Mouse (Mus musculus): ENCODE results near the gene Sfrp5. TPM values are rescaled to one million over a fixed set of nuclear protein-coding genes. Genes with fewer than 3 reads are reported as not detected.

Sfrp5 gene
- polyA plus RNA-seq (2015; fragmentation: Nextera tagmentation; extraction: Ambion mirVana) = 0.35 and 0.60 TPM in 2 replicates

DNA sequence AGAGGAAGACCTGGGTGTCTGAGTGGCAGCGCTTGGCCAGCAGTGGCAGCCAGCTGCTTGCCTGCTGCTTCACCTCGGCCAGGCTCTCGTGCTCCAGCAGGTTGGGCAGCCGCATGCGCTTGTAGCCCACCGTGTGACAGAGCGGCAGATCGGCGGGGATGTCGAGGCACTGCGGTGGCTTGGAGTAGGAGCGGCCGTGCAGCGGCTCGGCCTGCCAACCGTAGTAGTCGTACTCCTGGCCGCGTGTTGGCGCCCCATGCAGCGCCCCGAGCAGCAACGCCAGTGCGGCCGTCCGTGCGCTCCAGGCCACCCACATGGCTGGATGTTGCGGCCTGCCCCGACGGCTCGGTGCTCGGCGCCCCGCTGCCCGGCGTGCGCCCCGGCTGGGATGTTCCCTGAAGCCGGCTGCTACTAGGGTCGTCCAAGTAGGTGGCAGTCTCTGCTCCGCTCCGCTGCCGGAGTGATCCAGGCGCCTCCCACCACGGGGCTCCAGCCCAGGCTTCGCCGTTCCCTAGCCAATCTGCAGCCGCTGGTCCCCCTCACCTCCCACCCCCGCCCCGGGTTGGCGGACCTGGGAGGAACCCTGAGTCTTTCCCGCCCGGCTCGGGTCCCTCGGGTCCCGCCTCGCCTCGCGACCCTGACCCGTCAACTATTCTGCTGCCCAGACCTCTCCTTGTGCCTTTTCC lies at the start of gene Sfrp5:
Gene Sfrp5 (minus strand): TSS at position 557 of the 686 bp plus-strand sequence.
- under 1% methylated on average over 60 of the region's 60 CpGs for WGBS
- no peaks in the 10 kb centered on the region for H3K36me3 ChIP-seq (ENCODE audit: control insufficient read depth, insufficient read depth, low read length)
- peak within 1 kb of the TSS; percentile 35 for H3K4me2 ChIP-seq (ENCODE audit: low read depth, low read length)
- no peak within 1 kb of the TSS for H3K27ac ChIP-seq (ENCODE audit: low read length)
- no peaks in the 10 kb centered on the region; the same call in 1 of the 2 replicates for H3K4me1 ChIP-seq (replicated peaks; ENCODE audit: control insufficient read depth, insufficient read depth, low read length)
- no peak within 1 kb of the TSS for H3K9ac ChIP-seq (ENCODE audit: low read length)
- no peaks in the 10 kb centered on the region for H3K9me3 ChIP-seq (ENCODE audit: control insufficient read depth, low read length)
- H3K4me3 ChIP-seq (ENCODE audit: low read length) = peak within 1 kb of the TSS; percentile 24
- 0 out of 2 replicates have a peak, but pooled peaks have one; percentile 23 for ATAC-seq (ENCODE audit: low read depth)
- peaks cover 53% of the 10 kb centered on the region for H3K27me3 ChIP-seq (ENCODE audit: control insufficient read depth, insufficient read depth, low read depth, low read length)

DNA sequence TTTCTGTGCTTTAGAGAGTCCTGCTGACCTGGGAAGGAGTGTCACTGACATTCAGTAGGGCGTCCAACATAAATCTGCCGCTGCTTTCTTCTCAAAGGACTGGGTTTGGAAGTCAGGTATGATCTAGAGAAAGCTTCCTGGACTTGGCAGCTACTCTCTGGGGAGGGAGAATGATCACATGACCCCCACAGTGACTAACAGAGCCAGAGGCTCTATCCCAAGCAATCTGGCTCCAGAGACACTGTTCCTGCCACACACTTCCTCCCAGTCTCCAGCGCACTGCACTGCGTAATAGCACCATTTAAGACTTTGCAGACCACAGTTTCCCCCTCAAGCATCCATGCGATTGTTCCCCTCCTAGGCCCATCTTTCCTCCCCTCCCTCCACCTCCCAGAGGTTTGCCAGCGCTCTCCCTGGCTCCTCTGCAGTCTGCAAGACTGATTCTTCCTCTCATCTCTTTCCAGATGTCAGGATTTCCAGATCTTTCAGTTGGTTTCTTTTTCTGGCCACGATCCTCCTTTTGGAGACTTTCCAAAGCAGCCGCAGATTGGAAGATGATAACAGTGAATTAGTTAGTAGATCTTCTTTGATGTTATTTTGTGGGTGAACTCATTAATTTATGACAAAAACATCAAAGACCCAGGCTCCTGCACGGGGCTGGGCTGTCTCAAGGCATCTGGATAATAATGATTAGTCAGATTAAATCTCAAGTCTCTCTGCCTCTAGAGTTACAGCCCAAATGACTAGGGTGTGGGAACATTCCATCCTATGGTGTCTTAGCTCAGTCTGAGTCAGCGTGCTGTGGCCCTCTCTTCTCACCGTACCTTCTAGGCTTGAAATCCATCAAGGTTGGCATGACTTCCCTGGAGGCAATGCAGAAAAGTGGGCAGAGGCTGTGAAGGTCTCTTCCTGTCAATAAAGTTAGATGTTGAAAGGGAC lies 48.2 kb upstream of the Sfrp5 start:
- ATAC-seq (ENCODE audit: low read depth) = no peak
- no peaks in the 10 kb centered on the region for H3K9me3 ChIP-seq (ENCODE audit: control insufficient read depth, low read length)
- no peaks in the 10 kb centered on the region; the same call in 1 of the 2 replicates for H3K4me1 ChIP-seq (replicated peaks; ENCODE audit: control insufficient read depth, insufficient read depth, low read length)
- H3K4me3 ChIP-seq (ENCODE audit: low read length) = no peak overlapping the region
- H3K36me3 ChIP-seq (ENCODE audit: control insufficient read depth, insufficient read depth, low read length) = no peaks in the 10 kb centered on the region
- no peak overlapping the region for H3K4me2 ChIP-seq (ENCODE audit: low read depth, low read length)
- peaks cover 9% of the 10 kb centered on the region for H3K27me3 ChIP-seq (ENCODE audit: control insufficient read depth, insufficient read depth, low read depth, low read length)
- 60% methylated on average over 11 of the region's 11 CpGs for WGBS
- H3K27ac ChIP-seq (ENCODE audit: low read length) = no peak overlapping the region
- H3K9ac ChIP-seq (ENCODE audit: low read length) = no peak overlapping the region

GRCm38 (mm10) chr19:42247519-42247918 lies 45.5 kb upstream of the Sfrp5 start, which contains the start of gene Golga7b:
Gene Golga7b (plus strand): TSS chr19:42247574.
- H3K36me3 ChIP-seq (ENCODE audit: control insufficient read depth, insufficient read depth, low read length) = no peaks in the 10 kb centered on the region
- H3K9me3 ChIP-seq (ENCODE audit: control insufficient read depth, low read length) = no peaks in the 10 kb centered on the region
- H3K4me2 ChIP-seq (ENCODE audit: low read depth, low read length) = no peak within 1 kb of the TSS
- H3K4me3 ChIP-seq (ENCODE audit: low read length) = no peak within 1 kb of the TSS
- H3K9ac ChIP-seq (ENCODE audit: low read length) = no peak within 1 kb of the TSS
- WGBS = 62% methylated on average over 3 of the region's 3 CpGs
- H3K27me3 ChIP-seq (ENCODE audit: control insufficient read depth, insufficient read depth, low read depth, low read length) = no peaks in the 10 kb centered on the region
- no peak within 1 kb of the TSS for H3K27ac ChIP-seq (ENCODE audit: low read length)
- no peak for ATAC-seq (ENCODE audit: low read depth)
- no peaks in the 10 kb centered on the region for H3K4me1 ChIP-seq (replicated peaks; ENCODE audit: control insufficient read depth, insufficient read depth, low read length)

- no peaks in the 10 kb centered on the region for H3K27me3 ChIP-seq (ENCODE audit: control insufficient read depth, insufficient read depth, low read depth, low read length)
- H3K4me2 ChIP-seq (ENCODE audit: low read depth, low read length) = no peak overlapping the region
- no peaks in the 10 kb centered on the region for H3K36me3 ChIP-seq (ENCODE audit: control insufficient read depth, insufficient read depth, low read length)
- no peak overlapping the region for H3K4me3 ChIP-seq (ENCODE audit: low read length)
- ATAC-seq (ENCODE audit: low read depth) = no peak
- no peaks in the 10 kb centered on the region for H3K4me1 ChIP-seq (replicated peaks; ENCODE audit: control insufficient read depth, insufficient read depth, low read length)
- H3K27ac ChIP-seq (ENCODE audit: low read length) = no peak overlapping the region
- no peak overlapping the region for H3K9ac ChIP-seq (ENCODE audit: low read length)
- H3K9me3 ChIP-seq (ENCODE audit: control insufficient read depth, low read length) = no peaks in the 10 kb centered on the region
- WGBS = 39% methylated on average over 5 of the region's 5 CpGs
Observed at GRCm38 (mm10) chr19:42246626-42247025, 44.6 kb upstream of the Sfrp5 start.

GRCm38 (mm10) chr19:42243401-42243800 lies 41.3 kb upstream of the Sfrp5 start:
- no peak overlapping the region for H3K9ac ChIP-seq (ENCODE audit: low read length)
- H3K9me3 ChIP-seq (ENCODE audit: control insufficient read depth, low read length) = no peaks in the 10 kb centered on the region
- no peak for ATAC-seq (ENCODE audit: low read depth)
- H3K4me2 ChIP-seq (ENCODE audit: low read depth, low read length) = no peak overlapping the region
- no peaks in the 10 kb centered on the region for H3K4me1 ChIP-seq (replicated peaks; ENCODE audit: control insufficient read depth, insufficient read depth, low read length)
- H3K36me3 ChIP-seq (ENCODE audit: control insufficient read depth, insufficient read depth, low read length) = no peaks in the 10 kb centered on the region
- H3K4me3 ChIP-seq (ENCODE audit: low read length) = no peak overlapping the region
- WGBS = 40% methylated on average over 3 of the region's 3 CpGs
- no peaks in the 10 kb centered on the region for H3K27me3 ChIP-seq (ENCODE audit: control insufficient read depth, insufficient read depth, low read depth, low read length)
- no peak overlapping the region for H3K27ac ChIP-seq (ENCODE audit: low read length)

DNA sequence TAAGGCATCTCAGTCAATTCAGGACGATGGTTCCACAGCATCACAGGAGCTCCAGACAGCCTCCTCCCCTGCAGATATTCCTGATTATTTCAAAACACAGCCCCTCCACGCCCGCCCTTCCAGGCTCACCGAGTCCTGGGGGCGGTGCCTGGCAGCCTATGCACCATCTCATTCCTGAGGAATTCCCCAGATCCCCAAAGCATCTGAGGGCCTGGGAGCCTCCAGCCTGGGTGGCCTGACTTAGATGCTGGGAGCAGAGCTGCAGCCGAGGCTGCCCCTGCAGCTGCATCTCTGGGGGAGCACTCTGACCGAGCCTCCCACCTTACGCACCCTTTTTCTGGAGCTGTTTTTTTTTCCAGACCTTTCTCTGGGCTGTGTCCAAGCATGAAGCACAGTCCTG lies 38.8 kb upstream of the Sfrp5 start:
- 44% methylated on average over 8 of the region's 8 CpGs for WGBS
- Histone ChIP-seq H3K27ac (ENCODE audit: low read length) (no peak overlapping the region), H3K4me1 (replicated peaks; ENCODE audit: control insufficient read depth, insufficient read depth, low read length) (no peaks in the 10 kb centered on the region), H3K9ac (ENCODE audit: low read length) (no peak overlapping the region), H3K4me3 (ENCODE audit: low read length) (no peak overlapping the region), H3K36me3 (ENCODE audit: control insufficient read depth, insufficient read depth, low read length) (no peaks in the 10 kb centered on the region), H3K9me3 (ENCODE audit: control insufficient read depth, low read length) (no peaks in the 10 kb centered on the region), H3K4me2 (ENCODE audit: low read depth, low read length) (no peak overlapping the region), H3K27me3 (ENCODE audit: control insufficient read depth, insufficient read depth, low read depth, low read length) (no peaks in the 10 kb centered on the region)
- no peak for ATAC-seq (ENCODE audit: low read depth)

DNA sequence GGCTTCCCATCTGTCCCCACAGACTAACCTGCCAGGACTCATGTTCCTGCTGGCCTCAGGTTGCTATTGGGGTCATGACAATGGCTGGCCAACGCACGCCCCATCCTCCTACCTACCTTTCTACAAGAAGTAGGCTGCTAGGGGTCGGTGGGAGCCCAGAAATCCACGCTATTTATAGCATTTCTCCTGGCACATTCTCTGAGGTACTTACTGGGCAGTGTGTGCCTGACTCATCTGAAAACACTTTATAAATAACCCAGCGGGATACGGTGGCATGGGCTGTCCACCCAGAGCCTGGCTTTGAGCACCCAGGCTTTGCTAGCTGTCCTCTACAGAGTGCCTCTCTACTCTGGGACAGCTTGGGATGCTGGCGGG lies 36.3 kb upstream of the Sfrp5 start:
- Histone ChIP-seq H3K9me3 (ENCODE audit: control insufficient read depth, low read length) (no peaks in the 10 kb centered on the region), H3K27me3 (ENCODE audit: control insufficient read depth, insufficient read depth, low read depth, low read length) (no peaks in the 10 kb centered on the region), H3K27ac (ENCODE audit: low read length) (no peak overlapping the region), H3K36me3 (ENCODE audit: control insufficient read depth, insufficient read depth, low read length) (no peaks in the 10 kb centered on the region), H3K4me1 (replicated peaks; ENCODE audit: control insufficient read depth, insufficient read depth, low read length) (no peaks in the 10 kb centered on the region), H3K9ac (ENCODE audit: low read length) (no peak overlapping the region), H3K4me2 (ENCODE audit: low read depth, low read length) (no peak overlapping the region), H3K4me3 (ENCODE audit: low read length) (no peak overlapping the region)
- no peak for ATAC-seq (ENCODE audit: low read depth)
- 68% methylated on average over 7 of the region's 7 CpGs for WGBS

DNA sequence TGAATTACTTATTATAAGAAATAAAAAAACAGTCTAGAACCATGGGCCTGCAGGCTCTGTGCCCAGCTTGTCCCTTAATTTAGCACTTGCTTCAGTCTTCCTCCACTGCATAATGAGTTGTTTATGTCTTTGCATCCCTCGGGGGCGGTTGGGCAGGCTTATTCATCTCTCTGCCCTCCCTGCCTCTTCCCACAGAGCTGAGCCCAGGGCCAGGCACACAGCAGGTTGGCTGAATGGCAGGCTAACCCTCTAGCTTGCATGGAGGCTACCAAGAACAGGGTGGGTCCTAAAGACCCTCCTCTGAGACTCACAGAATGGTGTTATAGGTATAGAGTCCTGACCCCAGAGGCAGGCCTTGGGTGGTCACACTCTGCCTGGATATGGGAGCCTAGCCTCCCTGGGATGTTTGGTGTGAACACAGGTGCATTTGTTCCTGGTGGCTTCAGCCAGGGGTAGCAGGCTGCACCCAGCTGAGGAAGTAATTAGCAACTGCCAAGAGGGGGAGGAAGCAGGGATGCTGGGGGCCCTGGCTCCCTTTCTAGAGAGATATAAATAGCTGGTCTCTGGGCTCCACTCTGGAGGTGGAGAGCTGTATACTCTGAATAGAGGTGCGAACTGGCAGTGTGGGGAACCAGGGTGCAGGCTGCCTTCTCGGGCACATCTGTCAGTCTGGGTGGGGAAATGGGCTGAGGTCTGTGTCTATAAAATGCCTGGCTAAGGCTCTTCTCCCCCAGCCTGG lies 35.7 kb upstream of the Sfrp5 start:
- H3K27ac ChIP-seq (ENCODE audit: low read length) = no peak overlapping the region
- no peak for ATAC-seq (ENCODE audit: low read depth)
- no peak overlapping the region for H3K4me2 ChIP-seq (ENCODE audit: low read depth, low read length)
- WGBS = 31% methylated on average over 4 of the region's 4 CpGs
- H3K27me3 ChIP-seq (ENCODE audit: control insufficient read depth, insufficient read depth, low read depth, low read length) = no peaks in the 10 kb centered on the region
- H3K36me3 ChIP-seq (ENCODE audit: control insufficient read depth, insufficient read depth, low read length) = no peaks in the 10 kb centered on the region
- no peaks in the 10 kb centered on the region for H3K4me1 ChIP-seq (replicated peaks; ENCODE audit: control insufficient read depth, insufficient read depth, low read length)
- no peak overlapping the region for H3K9ac ChIP-seq (ENCODE audit: low read length)
- no peak overlapping the region for H3K4me3 ChIP-seq (ENCODE audit: low read length)
- no peaks in the 10 kb centered on the region for H3K9me3 ChIP-seq (ENCODE audit: control insufficient read depth, low read length)

GRCm38 (mm10) chr19:42230986-42231385 lies 28.9 kb upstream of the Sfrp5 start:
- Histone ChIP-seq H3K36me3 (ENCODE audit: control insufficient read depth, insufficient read depth, low read length) (no peaks in the 10 kb centered on the region), H3K9me3 (ENCODE audit: control insufficient read depth, low read length) (no peaks in the 10 kb centered on the region), H3K4me2 (ENCODE audit: low read depth, low read length) (no peak overlapping the region), H3K27me3 (ENCODE audit: control insufficient read depth, insufficient read depth, low read depth, low read length) (no peaks in the 10 kb centered on the region), H3K27ac (ENCODE audit: low read length) (no peak overlapping the region), H3K4me1 (replicated peaks; ENCODE audit: control insufficient read depth, insufficient read depth, low read length) (no peaks in the 10 kb centered on the region), H3K9ac (ENCODE audit: low read length) (no peak overlapping the region), H3K4me3 (ENCODE audit: low read length) (no peak overlapping the region)
- WGBS = 70% methylated on average over 13 of the region's 13 CpGs
- no peak for ATAC-seq (ENCODE audit: low read depth)
